8 mouse cellular contexts compared by ENCODE assay signal in the genomic region with DNA sequence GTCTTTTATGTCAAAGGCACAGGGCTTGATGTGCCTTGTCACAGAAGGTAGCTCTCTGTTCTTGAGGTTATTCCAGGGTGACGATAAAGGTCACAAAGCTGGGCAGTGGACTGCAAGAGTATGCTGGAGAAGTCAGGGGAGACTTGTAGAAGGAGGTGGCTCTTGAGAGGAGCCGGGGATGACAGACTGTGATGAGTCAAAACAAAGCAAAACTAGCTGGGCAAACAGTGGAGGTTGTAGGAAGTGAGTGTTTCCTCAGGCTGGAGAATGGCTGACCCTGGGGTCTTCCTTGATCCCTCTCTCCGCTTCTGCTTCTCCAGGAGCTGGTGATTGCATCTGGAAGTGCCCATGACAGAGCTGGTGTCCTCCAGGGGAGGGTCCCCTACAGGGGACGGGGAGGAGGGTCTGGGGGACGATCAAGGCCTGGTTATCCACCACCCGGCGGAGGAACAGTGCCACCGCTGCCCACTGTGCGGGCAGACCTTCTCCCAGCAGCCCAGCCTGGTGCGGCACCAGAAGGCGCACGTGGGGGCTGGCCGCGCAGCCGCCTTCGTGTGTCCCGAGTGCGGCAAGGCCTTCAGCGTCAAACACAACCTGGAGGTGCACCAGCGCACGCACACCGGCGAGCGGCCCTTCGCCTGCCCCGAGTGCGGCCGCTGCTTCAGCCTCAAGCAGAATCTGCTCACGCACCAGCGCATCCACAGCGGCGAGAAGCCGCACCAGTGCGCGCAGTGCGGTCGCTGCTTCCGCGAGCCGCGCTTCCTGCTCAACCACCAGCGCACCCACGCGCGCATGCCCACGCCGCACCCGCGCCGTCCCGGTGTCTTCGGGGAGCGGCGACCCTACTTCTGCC. TPM values are rescaled to one million over a fixed set of nuclear protein-coding genes. Genes with fewer than 3 reads are reported as not detected.
DNase-seq lines count a peak whose midpoint lies in the region; ATAC-seq and TF ChIP-seq lines count a peak whose summit lies in the region.

No protein-coding gene starts in this region.

- no peaks in the 10 kb centered on the region for H3K36me3 ChIP-seq in embryonic facial prominence, embryonic 15.5 days
- H3K36me3 ChIP-seq in intestine, embryonic 14.5 days (ENCODE audit: control insufficient read depth, insufficient read depth, low read length): no peaks in the 10 kb centered on the region
- no peaks in the 10 kb centered on the region for H3K36me3 ChIP-seq in limb, embryonic 15.5 days
- H3K36me3 ChIP-seq in neural tube, embryonic 15.5 days: 0 out of 2 replicates have a peak, but pooled peaks cover 9% of the 10 kb centered on the region

- peak overlapping the region; percentile 71 for H3K4me3 ChIP-seq in gastrocnemius, adult 2 months
- peak overlapping the region; percentile 45 for H3K4me3 ChIP-seq in embryonic facial prominence, embryonic 15.5 days (replicated peaks)
- peak overlapping the region; percentile 40 for H3K4me3 ChIP-seq in intestine, embryonic 14.5 days (ENCODE audit: low read depth, low read length)
- peak overlapping the region; percentile 44 for H3K4me3 ChIP-seq in limb, embryonic 15.5 days
- peak overlapping the region; percentile 48 for H3K4me3 ChIP-seq in neural tube, embryonic 15.5 days (replicated peaks)

- intact Hi-C loops in gastrocnemius, adult 2 months (cut with DNase I): no loop called here

- H3K9ac ChIP-seq in embryonic facial prominence, embryonic 15.5 days: peak overlapping the region; percentile 39
- H3K9ac ChIP-seq in intestine, embryonic 14.5 days (ENCODE audit: low read length): peak overlapping the region; percentile 48
- peak overlapping the region; percentile 33; the same call in 1 of the 2 replicates for H3K9ac ChIP-seq in limb, embryonic 15.5 days
- H3K9ac ChIP-seq in neural tube, embryonic 15.5 days (replicated peaks): peak overlapping the region; percentile 60

- peak overlapping the region; percentile 88 for H3K4me2 ChIP-seq in embryonic facial prominence, embryonic 15.5 days (replicated peaks)
- H3K4me2 ChIP-seq in intestine, embryonic 14.5 days (ENCODE audit: low read length): peak overlapping the region; percentile 81
- peak overlapping the region; percentile 89 for H3K4me2 ChIP-seq in limb, embryonic 15.5 days
- peak overlapping the region; percentile 90 for H3K4me2 ChIP-seq in neural tube, embryonic 15.5 days

- no peak for ATAC-seq in embryonic facial prominence, embryonic 15.5 days (ENCODE audit: insufficient number of reproducible peaks, low FRiP score, low TSS enrichment, low read depth)
- no peak for ATAC-seq in intestine, embryonic 14.5 days (replicated peaks; ENCODE audit: low FRiP score, low TSS enrichment, low read depth)
- ATAC-seq in limb, embryonic 15.5 days (ENCODE audit: insufficient number of reproducible peaks, low FRiP score, low TSS enrichment, low read depth): no peak
- peak; percentile 72 for ATAC-seq in neural tube, embryonic 15.5 days (ENCODE audit: low FRiP score)
- ATAC-seq in monocyte, adult 5-6 weeks (replicated peaks; ENCODE audit: insufficient number of reproducible peaks, low FRiP score, low TSS enrichment, poor library complexity, severe bottlenecking): no peak

- H3K27me3 ChIP-seq in embryonic facial prominence, embryonic 15.5 days: peaks cover 45% of the 10 kb centered on the region
- H3K27me3 ChIP-seq in intestine, embryonic 14.5 days (replicated peaks; ENCODE audit: control insufficient read depth, insufficient read depth, low read length): peaks cover 35% of the 10 kb centered on the region
- peaks cover 47% of the 10 kb centered on the region for H3K27me3 ChIP-seq in limb, embryonic 15.5 days
- peaks cover 17% of the 10 kb centered on the region for H3K27me3 ChIP-seq in neural tube, embryonic 15.5 days (replicated peaks)

- DNase-seq in gastrocnemius, adult 2 months: peak; percentile 40
- no peak for DNase-seq in gastrocnemius, adult 18-20 months (ENCODE audit: low spot score)
- peak; percentile 59 for DNase-seq in ZHBTc4 (ENCODE audit: low read depth, low spot score)
- DNase-seq in intestine, embryonic 14.5 days (ENCODE audit: low spot score): peak; percentile 65

- TF ChIP-seq CTCF in gastrocnemius, adult 2 months (IDR thresholded peaks at IDR 0.05): no peak

- peaks cover 23% of the 10 kb centered on the region for H3K4me1 ChIP-seq in embryonic facial prominence, embryonic 15.5 days
- 0 out of 2 replicates have a peak, but pooled peaks cover 5% of the 10 kb centered on the region for H3K4me1 ChIP-seq in intestine, embryonic 14.5 days (replicated peaks; ENCODE audit: control insufficient read depth, insufficient read depth, low read length)
- H3K4me1 ChIP-seq in limb, embryonic 15.5 days: peaks cover 22% of the 10 kb centered on the region
- H3K4me1 ChIP-seq in neural tube, embryonic 15.5 days: peaks cover 40% of the 10 kb centered on the region

- H3K27ac ChIP-seq in gastrocnemius, adult 2 months: peak overlapping the region; percentile 35; the same call in 1 of the 2 replicates
- no peak overlapping the region for H3K27ac ChIP-seq in embryonic facial prominence, embryonic 15.5 days (replicated peaks)
- no peak overlapping the region for H3K27ac ChIP-seq in intestine, embryonic 14.5 days (ENCODE audit: low read depth)
- no peak overlapping the region for H3K27ac ChIP-seq in limb, embryonic 15.5 days
- H3K27ac ChIP-seq in neural tube, embryonic 15.5 days (replicated peaks): peak overlapping the region; percentile 69

- H3K9me3 ChIP-seq in embryonic facial prominence, embryonic 15.5 days (replicated peaks): no peaks in the 10 kb centered on the region
- no peaks in the 10 kb centered on the region for H3K9me3 ChIP-seq in intestine, embryonic 14.5 days (ENCODE audit: control insufficient read depth, low read length)
- no peaks in the 10 kb centered on the region for H3K9me3 ChIP-seq in limb, embryonic 15.5 days
- no peaks in the 10 kb centered on the region for H3K9me3 ChIP-seq in neural tube, embryonic 15.5 days (replicated peaks)

- WGBS in embryonic facial prominence, embryonic 15.5 days: 4% methylated on average over 54 of the region's 54 CpGs
- WGBS in intestine, embryonic 14.5 days: 5% methylated on average over 54 of the region's 54 CpGs
- 15% methylated on average over 54 of the region's 54 CpGs for WGBS in limb, embryonic 15.5 days
- 12% methylated on average over 51 of the region's 54 CpGs for WGBS in neural tube, embryonic 15.5 days

RNA-seq across cellular contexts. Expression of gene AI854703, which starts 2.5 kb away (rescaled TPM):
- total RNA-seq in gastrocnemius, adult 2 months (2021): under 1 TPM; 0.38 to 0.50 TPM
- under 1 TPM; 0.76 to 0.78 TPM for total RNA-seq in gastrocnemius, adult 18-20 months (2021)
- polyA plus RNA-seq in embryonic facial prominence, embryonic 15.5 days (2015; fragmentation: Nextera tagmentation; extraction: Ambion mirVana): 1.3 and 1.5 TPM in 2 replicates
- 0.70 and 1.0 TPM in 2 replicates for polyA plus RNA-seq in intestine, embryonic 14.5 days (2014; fragmentation: Nextera tagmentation; extraction: Ambion mirVana)
- 0.99 and 1.2 TPM in 2 replicates for polyA plus RNA-seq in limb, embryonic 15.5 days (2015; fragmentation: Nextera tagmentation; extraction: Ambion mirVana)
- 30.5 and 31.4 TPM in 2 replicates for polyA plus RNA-seq in neural tube, embryonic 15.5 days (2015; fragmentation: Nextera tagmentation; extraction: Ambion mirVana)
- 0.19 to 0.21 TPM in 2 of 3 replicates, not detected in the other for total RNA-seq in monocyte, adult 5-6 weeks (2017)

RNA-seq across cellular contexts. Expression of gene Gimap8, which starts 18.0 kb away (rescaled TPM):
- 1 to 10 TPM; 2.4 to 3.2 TPM for total RNA-seq in gastrocnemius, adult 2 months (2021)
- 1 to 10 TPM; 1.3 to 2.5 TPM for total RNA-seq in gastrocnemius, adult 18-20 months (2021)
- polyA plus RNA-seq in embryonic facial prominence, embryonic 15.5 days (2015; fragmentation: Nextera tagmentation; extraction: Ambion mirVana): 1.1 and 1.4 TPM in 2 replicates
- 0.73 and 0.77 TPM in 2 replicates for polyA plus RNA-seq in intestine, embryonic 14.5 days (2014; fragmentation: Nextera tagmentation; extraction: Ambion mirVana)
- polyA plus RNA-seq in limb, embryonic 15.5 days (2015; fragmentation: Nextera tagmentation; extraction: Ambion mirVana): 1.4 and 1.5 TPM in 2 replicates
- 0.73 and 1.4 TPM in 2 replicates for polyA plus RNA-seq in neural tube, embryonic 15.5 days (2015; fragmentation: Nextera tagmentation; extraction: Ambion mirVana)
- 132 to 417 TPM (median 134 TPM) in 3 replicates for total RNA-seq in monocyte, adult 5-6 weeks (2017)

RNA-seq across cellular contexts. Expression of gene Zfp775, which starts 27.2 kb away (rescaled TPM):
- 1 to 10 TPM; 8.0 to 10.0 TPM for total RNA-seq in gastrocnemius, adult 2 months (2021)
- 1 to 10 TPM; 8.8 TPM for total RNA-seq in gastrocnemius, adult 18-20 months (2021)
- polyA plus RNA-seq in embryonic facial prominence, embryonic 15.5 days (2015; fragmentation: Nextera tagmentation; extraction: Ambion mirVana): 5.9 TPM in 2 replicates
- 7.4 and 8.3 TPM in 2 replicates for polyA plus RNA-seq in intestine, embryonic 14.5 days (2014; fragmentation: Nextera tagmentation; extraction: Ambion mirVana)
- polyA plus RNA-seq in limb, embryonic 15.5 days (2015; fragmentation: Nextera tagmentation; extraction: Ambion mirVana): 5.1 and 5.4 TPM in 2 replicates
- 12.8 and 13.0 TPM in 2 replicates for polyA plus RNA-seq in neural tube, embryonic 15.5 days (2015; fragmentation: Nextera tagmentation; extraction: Ambion mirVana)
- total RNA-seq in monocyte, adult 5-6 weeks (2017): 2.6 to 2.8 TPM (median 2.6 TPM) in 3 replicates

RNA-seq across cellular contexts. Expression of gene Gm44965, which starts 35.3 kb away (rescaled TPM):
- total RNA-seq in gastrocnemius, adult 2 months (2021): not detected
- not detected for total RNA-seq in gastrocnemius, adult 18-20 months (2021)
- not detected in 2 replicates for polyA plus RNA-seq in embryonic facial prominence, embryonic 15.5 days (2015; fragmentation: Nextera tagmentation; extraction: Ambion mirVana)
- polyA plus RNA-seq in intestine, embryonic 14.5 days (2014; fragmentation: Nextera tagmentation; extraction: Ambion mirVana): not detected in 2 replicates
- polyA plus RNA-seq in limb, embryonic 15.5 days (2015; fragmentation: Nextera tagmentation; extraction: Ambion mirVana): 0.79 and 1.1 TPM in 2 replicates
- not detected in 2 replicates for polyA plus RNA-seq in neural tube, embryonic 15.5 days (2015; fragmentation: Nextera tagmentation; extraction: Ambion mirVana)
- total RNA-seq in monocyte, adult 5-6 weeks (2017): 7.7 TPM in 1 of 3 replicates, not detected in the others

RNA-seq across cellular contexts. Expression of gene Repin1, which starts 35.4 kb away (rescaled TPM):
- total RNA-seq in gastrocnemius, adult 2 months (2021): 10 to 100 TPM; 27.8 to 33.5 TPM
- 10 to 100 TPM; 30.6 to 31.9 TPM for total RNA-seq in gastrocnemius, adult 18-20 months (2021)
- 26.6 and 28.6 TPM in 2 replicates for polyA plus RNA-seq in embryonic facial prominence, embryonic 15.5 days (2015; fragmentation: Nextera tagmentation; extraction: Ambion mirVana)
- polyA plus RNA-seq in intestine, embryonic 14.5 days (2014; fragmentation: Nextera tagmentation; extraction: Ambion mirVana): 28.4 and 29.5 TPM in 2 replicates
- 21.0 and 23.9 TPM in 2 replicates for polyA plus RNA-seq in limb, embryonic 15.5 days (2015; fragmentation: Nextera tagmentation; extraction: Ambion mirVana)
- polyA plus RNA-seq in neural tube, embryonic 15.5 days (2015; fragmentation: Nextera tagmentation; extraction: Ambion mirVana): 41.0 and 43.7 TPM in 2 replicates
- 0.85 to 5.5 TPM (median 2.1 TPM) in 3 replicates for total RNA-seq in monocyte, adult 5-6 weeks (2017)

Comparison
In these comparisons a context has a peak if more than half of its experiments do, and no peak if none do; other contexts are left out.
1. H3K27ac ChIP-seq: peak in gastrocnemius, adult 2 months (single experiment) and neural tube, embryonic 15.5 days (single experiment); none in embryonic facial prominence, embryonic 15.5 days (single experiment), intestine, embryonic 14.5 days (single experiment) and limb, embryonic 15.5 days (single experiment).
2. RNA of gene AI854703, which starts 2.5 kb away (polyA plus RNA-seq): 30.5 to 31.4 TPM in neural tube, embryonic 15.5 days; 1.3 to 1.5 TPM in embryonic facial prominence, embryonic 15.5 days, 0.99 to 1.2 TPM in limb, embryonic 15.5 days and 0.70 to 1.0 TPM in intestine, embryonic 14.5 days; every median in the first group is over 10 times any median in the second.
3. Peak in every context shown above with its lines, with median percentiles within 50 percentile points of each other: H3K4me3 ChIP-seq, H3K4me2 ChIP-seq and H3K9ac ChIP-seq.